Mouse (Mus musculus) embryonic facial prominence, embryonic 13.5 days (tissue): ENCODE results near the gene Kcnh4. TPM values are rescaled to one million over a fixed set of nuclear protein-coding genes. Genes with fewer than 3 reads are reported as not detected.

Source experiments
- ATAC-seq: fragments of 200-750 bp; cut with Nextera tagmentation; 2 replicates; pipeline ENCODE4 v1.8.0; 2017; ENCODE audit warnings: low read depth; ENCODE audit not compliant: insufficient number of reproducible peaks, insufficient read depth, low FRiP score, low TSS enrichment
- H3K27ac ChIP-seq: fragments of 300-500 bp; sonication (generic); 2 replicates; pipeline ENCODE4 v1.5.1; 2015; ENCODE audit warnings: moderate library complexity, mild to moderate bottlenecking, inconsistent platforms
- H3K27me3 ChIP-seq: fragments of 300-500 bp; sonication (generic); 2 replicates; pipeline ENCODE4 v1.6.1; 2015; ENCODE audit warnings: mild to moderate bottlenecking, inconsistent platforms
- H3K36me3 ChIP-seq: fragments of 300-500 bp; sonication (generic); 2 replicates; pipeline ENCODE4 v1.6.1; 2015; ENCODE audit warnings: mild to moderate bottlenecking, inconsistent platforms
- H3K4me1 ChIP-seq: fragments of 300-500 bp; sonication (generic); 2 replicates; pipeline ENCODE4 v1.6.1; 2015; ENCODE audit warnings: inconsistent platforms
- H3K4me2 ChIP-seq: fragments of 300-500 bp; sonication (generic); 2 replicates; pipeline ENCODE4 v1.6.1; 2015; ENCODE audit warnings: moderate library complexity, mild to moderate bottlenecking, inconsistent platforms
- H3K4me3 ChIP-seq: fragments of 300-500 bp; sonication (generic); 2 replicates; pipeline ENCODE4 v1.5.1; 2015; ENCODE audit warnings: mild to moderate bottlenecking, inconsistent platforms
- H3K9ac ChIP-seq: fragments of 300-500 bp; sonication (generic); 2 replicates; pipeline ENCODE4 v1.6.1; 2015; ENCODE audit warnings: mild to moderate bottlenecking, inconsistent platforms
- H3K9me3 ChIP-seq: fragments of 300-500 bp; sonication (generic); 2 replicates; pipeline ENCODE4 v1.6.1; 2016; ENCODE audit warnings: inconsistent platforms
- WGBS: fragments of 180-500 bp; shearing (Covaris S2); methylation state at CpG from one replicate; pipeline ENCODE4 v1.1.7; 2015; ENCODE audit warnings: mixed read lengths; 5-methylcytosine and 5-hydroxymethylcytosine counted together
- polyA plus RNA-seq: library from polyadenylated mRNA; unstranded; fragments of >200 nt; fragmentation: Nextera tagmentation; extraction: Ambion mirVana; gene quantifications from 2 replicates; pipeline ENCODE4 v1.2.1, GENCODE M21; 2015

Gene Kcnh4
- polyA plus RNA-seq, 1 experiment from 2014 or later = 0.14 TPM

DNA sequence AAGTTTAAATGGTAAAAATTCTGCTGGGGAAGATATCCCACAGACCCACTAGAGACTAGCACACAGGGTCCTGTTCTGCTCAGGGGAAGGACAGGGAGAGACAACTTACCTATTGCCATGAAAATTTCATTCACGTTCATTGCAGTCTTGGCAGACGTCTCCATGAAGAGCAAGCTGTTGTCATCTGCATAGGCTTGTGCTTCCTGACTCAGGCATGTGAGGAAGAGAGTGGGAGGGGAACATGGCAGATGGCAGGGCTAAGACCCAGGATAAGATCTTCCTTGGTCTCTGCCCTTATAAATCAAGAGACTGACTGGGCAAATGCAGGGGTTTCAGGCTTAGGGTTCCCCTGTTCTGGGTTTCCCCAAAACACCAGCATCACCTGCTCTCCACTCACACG, 43.1 kb downstream of the Kcnh4 start:
- Histone ChIP-seq H3K27me3 (no peaks in the 10 kb centered on the region), H3K9ac (no peak overlapping the region), H3K27ac (no peak overlapping the region), H3K9me3 (no peaks in the 10 kb centered on the region), H3K36me3 (peaks cover 52% of the 10 kb centered on the region), H3K4me2 (no peak overlapping the region), H3K4me1 (peaks cover 31% of the 10 kb centered on the region), H3K4me3 (no peak overlapping the region)
- no peak for ATAC-seq
- WGBS = 85% methylated on average over 3 of the region's 3 CpGs

DNA sequence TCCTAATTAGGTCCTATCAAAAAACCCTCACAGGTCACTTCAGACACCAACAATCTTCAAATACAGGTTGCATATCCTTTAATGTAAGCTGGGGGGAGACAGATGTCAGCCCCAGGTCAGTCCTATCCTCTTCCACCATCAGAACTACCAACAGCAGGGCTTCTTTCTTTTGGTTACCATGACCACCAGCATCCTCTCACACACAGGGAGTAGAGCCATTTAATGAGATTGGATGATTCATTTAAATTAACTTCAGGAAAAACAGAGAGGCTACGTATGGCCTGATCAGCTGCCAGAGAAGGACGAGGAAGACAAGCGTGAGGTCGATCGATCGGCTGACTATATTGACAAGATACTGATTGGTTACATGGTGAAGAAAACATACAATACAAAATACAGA, 44.8 kb downstream of the Kcnh4 start:
- 90% methylated on average over 6 of the region's 6 CpGs for WGBS
- Histone ChIP-seq H3K36me3 (peaks cover 59% of the 10 kb centered on the region), H3K4me2 (no peak overlapping the region), H3K9me3 (no peaks in the 10 kb centered on the region), H3K9ac (no peak overlapping the region), H3K27me3 (no peaks in the 10 kb centered on the region), H3K27ac (no peak overlapping the region), H3K4me1 (peaks cover 37% of the 10 kb centered on the region), H3K4me3 (no peak overlapping the region)
- no peak for ATAC-seq

DNA sequence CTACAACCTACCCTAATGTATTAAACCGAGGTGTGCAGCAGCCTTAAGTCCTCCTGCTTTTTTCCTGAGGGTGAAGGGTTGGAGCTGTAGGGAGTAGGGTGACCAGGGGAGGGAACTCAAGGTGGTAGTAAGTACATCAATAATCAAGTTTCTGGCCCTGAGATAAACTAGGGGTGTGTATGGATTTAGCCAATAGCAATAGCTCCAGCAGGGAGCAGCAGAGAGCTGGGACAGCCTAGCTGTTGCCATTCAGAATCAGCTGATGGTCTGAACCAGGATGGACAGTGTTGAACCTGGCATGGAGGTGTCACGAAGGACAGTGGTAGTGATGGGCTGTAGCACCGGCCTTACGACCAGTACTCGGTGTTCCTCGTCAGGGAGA, 45.2 kb downstream of the Kcnh4 start:
- H3K9ac ChIP-seq = peak overlapping the region; percentile 70; the same call in 1 of the 2 replicates
- ATAC-seq = no peak
- 0 out of 2 replicates have a peak overlapping the region, but pooled peaks have one; percentile 80 for H3K27ac ChIP-seq
- WGBS = 45% methylated on average over 6 of the region's 6 CpGs
- H3K4me2 ChIP-seq = peak overlapping the region; percentile 64
- peaks cover 59% of the 10 kb centered on the region for H3K36me3 ChIP-seq
- peak overlapping the region; percentile 34; the same call in 1 of the 2 replicates for H3K4me3 ChIP-seq
- no peaks in the 10 kb centered on the region for H3K9me3 ChIP-seq
- H3K27me3 ChIP-seq = no peaks in the 10 kb centered on the region
- H3K4me1 ChIP-seq = peaks cover 35% of the 10 kb centered on the region

DNA sequence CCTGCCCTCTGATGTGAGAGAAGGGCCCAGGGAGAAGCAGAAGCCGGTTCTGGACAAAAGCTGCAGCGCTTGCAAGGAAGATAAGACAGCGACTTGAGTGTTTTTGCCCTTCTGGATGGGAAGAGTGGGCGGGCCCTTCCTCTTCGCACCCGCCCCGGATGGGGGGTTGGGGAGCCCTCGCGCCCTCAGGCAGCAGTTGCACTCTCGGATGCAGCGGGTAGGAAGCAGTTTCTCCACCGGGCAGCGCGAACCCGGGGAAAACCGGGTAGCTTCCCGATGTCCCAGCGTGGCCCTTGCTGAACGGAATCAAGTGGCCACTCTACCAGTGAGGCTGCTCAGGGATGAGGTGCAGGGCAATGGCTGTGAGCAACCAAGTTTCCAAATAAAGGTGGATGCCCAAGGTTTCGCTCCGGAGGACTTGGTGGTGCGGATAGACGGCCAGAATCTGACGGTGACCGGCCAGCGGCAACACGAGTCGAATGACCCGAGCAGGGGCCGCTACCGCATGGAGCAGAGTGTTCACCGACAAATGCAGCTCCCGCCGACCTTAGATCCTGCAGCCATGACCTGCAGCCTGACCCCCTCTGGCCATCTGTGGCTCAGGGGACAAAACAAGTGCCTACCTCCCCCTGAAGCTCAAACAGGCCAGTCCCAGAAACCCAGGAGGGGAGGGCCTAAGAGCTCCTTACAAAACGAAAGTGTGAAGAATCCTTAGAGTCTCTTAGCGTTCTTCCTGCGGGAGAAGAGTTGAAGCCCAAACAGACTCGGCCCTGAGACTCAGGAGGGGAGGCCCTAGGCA, 45.8 kb downstream of the Kcnh4 start, which contains the start of gene Hspb9:
Gene Hspb9 (plus strand): TSS at position 116 of the 799 bp plus-strand sequence.
- 4% methylated on average over 38 of the region's 38 CpGs for WGBS

DNA sequence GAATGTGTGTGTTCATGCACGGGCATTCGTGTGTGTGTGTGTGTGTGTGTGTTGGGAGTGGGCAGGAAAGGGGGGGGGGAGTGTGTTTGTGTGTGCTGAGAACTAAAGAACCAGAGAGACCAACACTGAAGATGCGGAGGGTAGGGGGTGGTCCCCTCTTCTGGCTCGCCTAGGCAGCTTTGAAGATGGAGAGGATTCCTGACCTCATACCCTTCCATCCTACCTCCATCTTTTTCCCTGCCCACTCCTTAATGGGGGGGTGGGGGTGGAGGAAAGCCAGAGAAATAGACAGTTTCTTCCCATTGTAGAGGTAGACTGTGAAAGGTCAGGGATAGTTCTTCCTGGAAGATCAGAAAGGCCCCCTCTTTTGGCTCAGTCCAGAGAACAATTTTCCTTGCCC, 46.6 kb downstream of the Kcnh4 start:
- peaks cover 32% of the 10 kb centered on the region for H3K4me1 ChIP-seq
- WGBS = 47% methylated on average over 4 of the region's 4 CpGs
- peaks cover 59% of the 10 kb centered on the region for H3K36me3 ChIP-seq
- H3K4me3 ChIP-seq = peak overlapping the region; percentile 34; the same call in 1 of the 2 replicates
- H3K27ac ChIP-seq = peak overlapping the region; percentile 80
- no peaks in the 10 kb centered on the region for H3K27me3 ChIP-seq
- no peaks in the 10 kb centered on the region for H3K9me3 ChIP-seq
- H3K4me2 ChIP-seq = peak overlapping the region; percentile 64
- peak overlapping the region; percentile 70 for H3K9ac ChIP-seq
- ATAC-seq = no peak

More for the DNA sequence above, 45.8 kb downstream of the Kcnh4 start, which contains the start of gene Hspb9:
- no peaks in the 10 kb centered on the region for H3K9me3 ChIP-seq
- H3K36me3 ChIP-seq = peaks cover 59% of the 10 kb centered on the region
- H3K27me3 ChIP-seq = no peaks in the 10 kb centered on the region
- peaks cover 32% of the 10 kb centered on the region for H3K4me1 ChIP-seq
- H3K4me3 ChIP-seq = peak within 1 kb of the TSS; percentile 34
- peak within 1 kb of the TSS; percentile 69 for H3K4me2 ChIP-seq
- no peak for ATAC-seq
- peak within 1 kb of the TSS; percentile 70 for H3K9ac ChIP-seq
- peak within 1 kb of the TSS; percentile 80 for H3K27ac ChIP-seq

DNA sequence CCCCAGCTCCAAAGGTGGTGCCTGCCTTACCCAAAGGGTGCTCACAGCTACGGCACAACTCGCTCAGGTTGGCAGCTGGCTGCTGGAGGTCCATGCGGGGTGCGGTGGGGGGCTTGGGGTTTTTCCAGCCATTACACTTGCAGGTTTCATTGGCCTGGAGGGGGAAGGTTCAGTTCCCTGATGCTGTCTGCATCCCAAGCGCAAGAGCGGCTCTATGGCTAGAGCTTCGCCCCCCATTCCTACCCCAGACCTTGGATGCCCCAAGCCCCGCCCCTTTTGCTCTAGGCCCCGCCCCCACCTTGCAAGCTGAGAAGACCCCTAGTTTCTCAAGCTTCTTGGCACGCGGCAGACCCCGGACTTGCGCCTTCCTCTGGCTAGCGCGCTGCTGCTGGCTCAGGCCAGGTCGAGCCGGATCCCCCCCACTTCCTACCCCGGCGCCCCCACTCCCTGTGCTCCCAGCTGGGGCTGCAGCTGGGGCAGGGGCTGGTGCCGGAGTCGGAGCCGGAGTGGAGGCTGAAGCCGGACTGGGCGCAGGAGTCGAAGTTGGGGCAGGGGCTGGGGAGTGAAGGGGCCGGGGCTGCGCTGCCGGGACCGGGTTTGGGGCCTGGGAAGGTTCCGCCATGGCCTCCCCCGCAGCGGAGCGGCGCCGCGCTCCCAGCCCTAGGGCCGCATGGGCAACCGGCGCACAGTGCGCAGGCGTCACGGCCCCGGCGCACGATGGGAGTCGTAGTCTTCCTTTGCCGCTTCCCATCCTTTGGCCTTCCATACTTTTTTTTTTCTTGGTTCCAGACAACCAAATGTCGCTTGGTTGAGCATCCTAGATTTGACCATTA, 47.7 kb downstream of the Kcnh4 start, which contains the start of gene Kat2a:
Gene Kat2a (minus strand): TSS at position 683 of the 833 bp plus-strand sequence.
- Histone ChIP-seq H3K9ac (peak within 1 kb of the TSS; percentile 96), H3K9me3 (no peaks in the 10 kb centered on the region), H3K27me3 (no peaks in the 10 kb centered on the region), H3K4me3 (peak within 1 kb of the TSS; percentile 97), H3K4me1 (peaks cover 32% of the 10 kb centered on the region), H3K4me2 (peak within 1 kb of the TSS; percentile 69), H3K27ac (peak within 1 kb of the TSS; percentile 85), H3K36me3 (peaks cover 59% of the 10 kb centered on the region)
- ATAC-seq = peak; percentile 77
- WGBS = 3% methylated on average over 48 of the region's 48 CpGs

DNA sequence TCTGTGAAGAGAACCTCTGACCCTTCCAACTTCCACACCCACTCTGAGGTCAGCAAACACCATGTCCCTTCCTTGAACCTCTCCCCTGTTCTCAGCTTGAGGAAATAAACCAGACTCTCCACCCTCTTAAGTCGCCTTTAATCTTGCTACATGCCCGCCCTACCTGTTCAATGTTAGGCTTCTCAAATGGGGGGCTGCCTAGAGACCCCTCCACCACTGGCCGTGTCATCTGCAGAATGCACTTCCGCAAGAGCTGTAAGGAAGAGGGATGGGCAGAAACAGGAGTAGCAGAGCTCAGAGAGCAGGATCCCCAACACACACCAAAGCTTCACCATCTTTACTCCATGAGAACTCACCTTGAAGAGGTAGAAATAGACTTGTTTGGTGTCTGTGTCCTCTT, 48.8 kb downstream of the Kcnh4 start:
- Histone ChIP-seq H3K9ac (peak overlapping the region; percentile 96; the same call in 1 of the 2 replicates), H3K27me3 (no peaks in the 10 kb centered on the region), H3K4me2 (peak overlapping the region; percentile 69), H3K4me1 (peaks cover 32% of the 10 kb centered on the region), H3K36me3 (peaks cover 59% of the 10 kb centered on the region), H3K27ac (no peak overlapping the region), H3K9me3 (no peaks in the 10 kb centered on the region), H3K4me3 (no peak overlapping the region)
- no peak for ATAC-seq
- WGBS = 86% methylated on average over 4 of the region's 4 CpGs

DNA sequence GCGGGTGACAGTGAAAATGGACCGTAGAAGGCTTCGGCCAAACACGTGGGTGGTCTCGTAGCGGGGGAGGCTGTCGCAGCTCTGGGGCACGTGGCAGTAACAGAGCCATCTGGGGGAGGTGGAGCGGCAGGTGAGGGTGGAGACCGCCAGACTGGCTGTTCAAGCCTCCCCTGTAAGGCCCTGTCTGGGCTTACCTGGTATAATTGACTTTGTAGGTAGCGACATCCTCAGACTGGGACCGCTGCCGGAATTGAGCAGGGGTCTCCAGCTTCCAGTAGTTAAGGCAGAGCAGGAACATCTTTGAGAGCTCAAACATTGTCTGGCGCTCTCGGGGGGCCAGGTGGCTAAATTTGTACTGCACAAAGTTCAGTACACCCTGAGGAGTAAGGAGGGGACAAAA, 49.2 kb downstream of the Kcnh4 start:
- Histone ChIP-seq H3K4me2 (no peak overlapping the region), H3K36me3 (peaks cover 59% of the 10 kb centered on the region), H3K4me3 (no peak overlapping the region), H3K27ac (no peak overlapping the region), H3K9me3 (no peaks in the 10 kb centered on the region), H3K4me1 (peaks cover 32% of the 10 kb centered on the region), H3K27me3 (no peaks in the 10 kb centered on the region), H3K9ac (no peak overlapping the region; the same call in 1 of the 2 replicates)
- ATAC-seq = no peak
- WGBS = 91% methylated on average over 15 of the region's 15 CpGs

DNA sequence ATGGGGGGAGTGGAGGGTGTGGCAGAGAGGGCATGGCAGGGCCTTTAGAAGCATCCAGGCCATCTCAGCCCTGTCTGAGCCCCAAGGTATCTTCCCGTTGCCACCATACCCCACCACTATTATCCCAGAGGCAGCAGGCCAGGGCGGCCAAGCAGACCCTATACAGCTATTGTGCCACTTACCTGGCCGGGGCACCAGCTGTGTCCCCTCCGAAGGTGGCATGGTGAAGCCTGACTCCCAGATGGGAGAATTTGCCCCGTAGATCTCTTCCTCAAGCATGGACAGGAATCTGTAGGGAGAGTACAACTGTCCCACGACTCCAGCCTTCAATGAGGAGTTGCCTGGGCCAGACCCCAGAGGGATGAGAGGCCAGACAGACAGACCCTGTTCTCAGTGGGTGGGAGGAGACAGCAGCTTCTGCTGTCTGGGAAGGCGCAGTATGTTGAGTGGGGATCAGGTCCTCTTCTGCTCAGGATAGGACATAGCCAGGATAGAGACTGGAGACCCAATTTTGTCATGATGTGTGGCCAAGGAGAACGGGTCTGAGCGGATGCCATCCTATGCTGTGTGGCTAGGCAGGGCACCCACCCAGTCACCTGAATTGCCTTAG, 50.4 kb downstream of the Kcnh4 start:
- no peak overlapping the region for H3K9ac ChIP-seq
- peaks cover 61% of the 10 kb centered on the region for H3K36me3 ChIP-seq
- H3K4me3 ChIP-seq = no peak overlapping the region
- no peak overlapping the region for H3K4me2 ChIP-seq
- ATAC-seq = no peak
- H3K4me1 ChIP-seq = peaks cover 31% of the 10 kb centered on the region
- no peaks in the 10 kb centered on the region for H3K9me3 ChIP-seq
- 90% methylated on average over 9 of the region's 9 CpGs for WGBS
- H3K27ac ChIP-seq = no peak overlapping the region
- H3K27me3 ChIP-seq = no peaks in the 10 kb centered on the region

DNA sequence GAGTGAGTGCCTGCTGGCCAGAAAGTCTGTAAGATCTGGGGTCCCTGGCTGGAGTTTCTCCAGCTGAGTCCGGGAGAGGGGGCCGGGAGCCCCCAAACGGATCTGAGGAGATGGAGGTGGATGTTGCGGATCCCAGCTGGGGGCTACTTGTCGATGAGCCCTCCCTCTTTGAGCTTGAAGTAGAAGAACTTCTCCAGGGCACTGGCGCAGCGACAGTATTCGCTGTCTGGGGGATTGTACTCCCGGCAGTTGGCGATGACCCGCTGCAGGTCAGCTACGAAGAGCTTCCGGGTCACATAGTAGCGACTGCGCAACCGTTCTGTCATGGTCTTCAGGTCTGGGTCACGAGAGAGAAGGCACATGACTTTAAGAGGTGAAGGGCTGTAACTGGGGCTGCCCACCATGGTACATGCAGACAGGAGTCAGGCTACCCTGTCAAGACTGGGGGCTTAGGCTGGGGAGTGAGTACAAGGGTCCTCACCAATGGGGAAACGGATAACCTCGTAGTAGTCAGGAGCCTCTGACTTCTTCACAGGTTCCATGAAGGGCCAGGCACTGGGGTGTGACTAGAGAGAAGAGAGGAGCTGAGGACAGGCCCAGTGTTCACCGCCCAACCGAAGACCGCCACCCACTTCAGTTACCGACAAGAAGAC, 54.5 kb downstream of the Kcnh4 start:
- Histone ChIP-seq H3K4me3 (no peak overlapping the region), H3K27me3 (0 out of 2 replicates have a peak, but pooled peaks cover 4% of the 10 kb centered on the region), H3K27ac (no peak overlapping the region), H3K9ac (no peak overlapping the region), H3K36me3 (peaks cover 56% of the 10 kb centered on the region), H3K4me2 (no peak overlapping the region), H3K4me1 (peaks cover 23% of the 10 kb centered on the region), H3K9me3 (no peaks in the 10 kb centered on the region)
- ATAC-seq = no peak
- 92% methylated on average over 23 of the region's 23 CpGs for WGBS
